Mouse (Mus musculus) liver, adult 2 months (tissue): ENCODE data around the gene H2-M10.6. TPM values are rescaled to one million over a fixed set of nuclear protein-coding genes. Genes with fewer than 3 reads are reported as not detected.

ENCODE experiments used
- DNase-seq: peaks from one replicate; pipeline ENCODE4 v3.0.0-alpha.2; 2011; ENCODE audit warnings: low read depth, low spot score; ENCODE audit errors: extremely low read depth
- H3K27ac ChIP-seq: fragments of 200-500 bp; replicated peaks from 2 replicates; pipeline ENCODE4 v1.5.1; 2012; ENCODE audit warnings: low read depth, mild to moderate bottlenecking, control low read depth, inconsistent platforms, low read length; ENCODE audit not compliant: insufficient read depth
- H3K27me3 ChIP-seq: fragments of 200-500 bp; 2 replicates; pipeline ENCODE4 v1.6.1; 2012; ENCODE audit warnings: mild to moderate bottlenecking, moderate library complexity, low read length, inconsistent platforms; ENCODE audit not compliant: control insufficient read depth, insufficient read depth
- H3K36me3 ChIP-seq: fragments of 200-500 bp; 2 replicates; pipeline ENCODE4 v1.6.1; 2012; ENCODE audit warnings: low read length, inconsistent platforms; ENCODE audit not compliant: control insufficient read depth, insufficient read depth
- H3K4me1 ChIP-seq: fragments of 200-500 bp; 2 replicates; pipeline ENCODE4 v1.6.1; 2011; ENCODE audit warnings: low read length; ENCODE audit not compliant: control insufficient read depth, insufficient read depth
- H3K4me3 ChIP-seq: fragments of 200-500 bp; 2 replicates; pipeline ENCODE4 v1.5.1; 2011; ENCODE audit warnings: low read depth, mild to moderate bottlenecking, control low read depth, low read length, moderate library complexity; ENCODE audit not compliant: insufficient read depth
- H3K79me2 ChIP-seq: fragments of 200-500 bp; 2 replicates; pipeline ENCODE4 v1.6.1; 2012; ENCODE audit warnings: inconsistent platforms, mild to moderate bottlenecking, low read length, moderate library complexity; ENCODE audit not compliant: control insufficient read depth, insufficient read depth
- H3K9ac ChIP-seq: fragments of 200-500 bp; 2 replicates; pipeline ENCODE4 v1.6.1; 2012; ENCODE audit warnings: low read depth, mild to moderate bottlenecking, control low read depth, inconsistent platforms, low read length
- CTCF ChIP-seq: fragments of 200-500 bp; IDR thresholded peaks from 2 replicates; pipeline ENCODE4 v1.5.1; 2011; ENCODE audit warnings: low read depth, low read length, control low read depth
- POLR2A ChIP-seq: fragments of 200-500 bp; IDR thresholded peaks from 2 replicates; pipeline ENCODE4 v1.6.1; 2011; ENCODE audit warnings: low read length, control low read depth; ENCODE audit not compliant: insufficient read depth; ENCODE audit errors: extremely low read depth
- WGBS: fragments of 180-500 bp; shearing (Covaris S2); methylation state at CpG from one replicate; pipeline ENCODE4 v1.1.7; 2018; 5-methylcytosine and 5-hydroxymethylcytosine counted together
- polyA plus RNA-seq: library from polyadenylated mRNA; depleted of rRNA; stranded (reverse); fragments of >200 nt; gene quantifications from 2 replicates; pipeline ENCODE4 v1.2.3, GENCODE M21; 2012
- total RNA-seq: library from RNA; depleted of rRNA; stranded (reverse); fragments of >200 nt; gene quantifications from 2 replicates; pipeline ENCODE4 v1.2.3, GENCODE M21; 2014

The H2-M10.6 gene
- total and polyA plus RNA-seq, 2 experiments: not detected

- Histone ChIP-seq H3K79me2 (peaks cover 20% of the 10 kb centered on the region), H3K27me3 (no peaks in the 10 kb centered on the region), H3K4me3 (no peak overlapping the region), H3K27ac (no peak overlapping the region), H3K4me1 (peaks cover 23% of the 10 kb centered on the region), H3K36me3 (0 out of 2 replicates have a peak, but pooled peaks cover 2% of the 10 kb centered on the region), H3K9ac (no peak overlapping the region)
- TF ChIP-seq POLR2A (no peak), CTCF (no peak)
- DNase-seq: no peak
Observed at GRCm38 (mm10) chr17:36844286-36844719, 32.3 kb downstream of the H2-M10.6 start.

GRCm38 (mm10) chr17:36844725-36845124, 32.8 kb downstream of the H2-M10.6 start:
- H3K4me3 ChIP-seq: no peak overlapping the region
- peaks cover 20% of the 10 kb centered on the region for H3K79me2 ChIP-seq
- 15% methylated on average over 1 of the region's 1 CpGs for WGBS
- H3K4me1 ChIP-seq: peaks cover 23% of the 10 kb centered on the region
- TF ChIP-seq POLR2A (no peak), CTCF (no peak)
- H3K27ac ChIP-seq: no peak overlapping the region
- H3K27me3 ChIP-seq: no peaks in the 10 kb centered on the region
- peak; percentile 67 for DNase-seq
- 0 out of 2 replicates have a peak, but pooled peaks cover 2% of the 10 kb centered on the region for H3K36me3 ChIP-seq
- H3K9ac ChIP-seq: no peak overlapping the region

GRCm38 (mm10) chr17:36848911-36849310, 36.9 kb downstream of the H2-M10.6 start:
- peaks cover 12% of the 10 kb centered on the region for H3K4me1 ChIP-seq
- H3K4me3 ChIP-seq: no peak overlapping the region
- H3K27ac ChIP-seq: no peak overlapping the region
- no peaks in the 10 kb centered on the region for H3K27me3 ChIP-seq
- H3K79me2 ChIP-seq: no peaks in the 10 kb centered on the region; the same call in 1 of the 2 replicates
- TF ChIP-seq POLR2A (no peak), CTCF (no peak)
- peaks cover 28% of the 10 kb centered on the region for H3K36me3 ChIP-seq
- H3K9ac ChIP-seq: no peak overlapping the region
- 46% methylated on average over 5 of the region's 5 CpGs for WGBS
- peak; percentile 74 for DNase-seq

- H3K4me1 ChIP-seq: 0 out of 2 replicates have a peak, but pooled peaks cover 3% of the 10 kb centered on the region
- no peak overlapping the region for H3K9ac ChIP-seq
- H3K27me3 ChIP-seq: no peaks in the 10 kb centered on the region
- peaks cover 37% of the 10 kb centered on the region for H3K36me3 ChIP-seq
- no peak overlapping the region for H3K27ac ChIP-seq
- no peak for DNase-seq
- no peaks in the 10 kb centered on the region; the same call in 1 of the 2 replicates for H3K79me2 ChIP-seq
- WGBS: 54% methylated on average over 2 of the region's 2 CpGs
- TF ChIP-seq CTCF: no peak
- TF ChIP-seq POLR2A: no peak
- H3K4me3 ChIP-seq: no peak overlapping the region
Observed at GRCm38 (mm10) chr17:36849992-36850391, 38.0 kb downstream of the H2-M10.6 start.

- DNase-seq: no peak
- no peaks in the 10 kb centered on the region; the same call in 1 of the 2 replicates for H3K79me2 ChIP-seq
- no peak overlapping the region for H3K9ac ChIP-seq
- 0 out of 2 replicates have a peak, but pooled peaks cover 3% of the 10 kb centered on the region for H3K4me1 ChIP-seq
- no peak overlapping the region for H3K27ac ChIP-seq
- H3K27me3 ChIP-seq: no peaks in the 10 kb centered on the region
- peaks cover 46% of the 10 kb centered on the region for H3K36me3 ChIP-seq
- 76% methylated on average over 5 of the region's 5 CpGs for WGBS
- H3K4me3 ChIP-seq: no peak overlapping the region
- no peak for TF ChIP-seq CTCF
- no peak for TF ChIP-seq POLR2A
Observed at GRCm38 (mm10) chr17:36851200-36851599, 39.2 kb downstream of the H2-M10.6 start.

- DNase-seq: no peak
- 50% methylated on average over 5 of the region's 5 CpGs for WGBS
- H3K4me1 ChIP-seq: 0 out of 2 replicates have a peak, but pooled peaks cover 3% of the 10 kb centered on the region
- H3K36me3 ChIP-seq: peaks cover 50% of the 10 kb centered on the region
- H3K27me3 ChIP-seq: no peaks in the 10 kb centered on the region
- H3K4me3 ChIP-seq: no peak overlapping the region
- H3K9ac ChIP-seq: no peak overlapping the region
- no peaks in the 10 kb centered on the region for H3K79me2 ChIP-seq
- no peak overlapping the region for H3K27ac ChIP-seq
- TF ChIP-seq CTCF (no peak), POLR2A (no peak)
Observed at GRCm38 (mm10) chr17:36851627-36852026, 39.7 kb downstream of the H2-M10.6 start.
